Comparison of ENCODE assay signal across 12 mouse cellular contexts in genomic region chr2:117405453-117405852, GRCm38 (mm10).
A peak's percentile ranks its signal among the peaks of the same experiment; 100 is the strongest.
DNase-seq lines count a peak whose midpoint lies in the region; ATAC-seq lines count a peak whose summit lies in the region.
"Had no signal": no experiment of that assay in that cellular context is flagged by ENCODE, and none has a peak within 500 bp of the region (broad histone marks: within the 10 kb centered on the region; RNA-seq: fewer than 3 reads in every experiment).

No protein-coding gene starts in this region.

- H3K36me3 ChIP-seq in embryonic facial prominence, embryonic 11.5 days (replicated peaks; ENCODE audit: control insufficient read depth, insufficient read depth, low read depth, low read length), result no peaks in the 10 kb centered on the region
- no peaks in the 10 kb centered on the region for H3K36me3 ChIP-seq in embryonic facial prominence, embryonic 10.5 days (replicated peaks)
- no peaks in the 10 kb centered on the region for H3K36me3 ChIP-seq in midbrain, embryonic 10.5 days
- H3K36me3 ChIP-seq in midbrain, embryonic 15.5 days (replicated peaks), result no peaks in the 10 kb centered on the region
- H3K36me3 ChIP-seq: intestine, embryonic 15.5 days; liver, embryonic 13.5 days had no signal

- H3K4me2 ChIP-seq in embryonic facial prominence, embryonic 11.5 days (ENCODE audit: low read depth, low read length), result no peak overlapping the region
- H3K4me2 ChIP-seq in midbrain, embryonic 15.5 days, result no peak overlapping the region
- H3K4me2 ChIP-seq: intestine, embryonic 15.5 days; liver, embryonic 13.5 days had no signal

- no peak for DNase-seq in embryonic facial prominence, embryonic 11.5 days (ENCODE audit: low spot score)
- no peak for DNase-seq in embryonic facial prominence, embryonic 10.5 days (ENCODE audit: low spot score)
- DNase-seq in midbrain, embryonic 10.5 days (ENCODE audit: low spot score), result peak; percentile 14
- DNase-seq in frontal cortex, postnatal 14 days (ENCODE audit: low spot score in 2 of 2), result no peak
- no peak for DNase-seq in kidney, postnatal 4 days
- no peak for DNase-seq in adrenal gland, adult 2 months
- DNase-seq: adrenal gland, adult 8-10 months; cerebellum, adult 18-20 months; liver, embryonic 13.5 days had no signal

- WGBS in embryonic facial prominence, embryonic 11.5 days, result 56% methylated on average over 2 of the region's 2 CpGs
- 49% methylated on average over 2 of the region's 2 CpGs for WGBS in embryonic facial prominence, embryonic 10.5 days
- 55% methylated on average over 2 of the region's 2 CpGs for WGBS in midbrain, embryonic 10.5 days
- 32% methylated on average over 2 of the region's 2 CpGs for WGBS in midbrain, embryonic 15.5 days

- no peak overlapping the region for H3K9ac ChIP-seq in embryonic facial prominence, embryonic 11.5 days (replicated peaks; ENCODE audit: low read length)
- H3K9ac ChIP-seq in midbrain, embryonic 15.5 days, result no peak overlapping the region
- H3K9ac ChIP-seq: intestine, embryonic 15.5 days; liver, embryonic 13.5 days had no signal

- ATAC-seq in embryonic facial prominence, embryonic 11.5 days (replicated peaks; ENCODE audit: insufficient number of reproducible peaks, low FRiP score, low TSS enrichment, low read depth), result 0 out of 2 replicates have a peak, but pooled peaks have one; percentile 52
- ATAC-seq in midbrain, embryonic 15.5 days (replicated peaks), result no peak
- ATAC-seq in monocyte, adult 5-6 weeks (replicated peaks; ENCODE audit: insufficient number of reproducible peaks, low FRiP score, low TSS enrichment, poor library complexity, severe bottlenecking), result peak; percentile 90
- ATAC-seq: intestine, embryonic 15.5 days had no signal

- no peak overlapping the region for H3K27ac ChIP-seq in embryonic facial prominence, embryonic 11.5 days (replicated peaks; ENCODE audit: low read depth, low read length)
- no peak overlapping the region for H3K27ac ChIP-seq in embryonic facial prominence, embryonic 10.5 days (replicated peaks)
- peak overlapping the region; percentile 15; the same call in 1 of the 2 replicates for H3K27ac ChIP-seq in midbrain, embryonic 10.5 days (replicated peaks)
- H3K27ac ChIP-seq in midbrain, embryonic 15.5 days, result no peak overlapping the region
- H3K27ac ChIP-seq: intestine, embryonic 15.5 days; liver, embryonic 13.5 days had no signal

- H3K4me1 ChIP-seq in embryonic facial prominence, embryonic 11.5 days (ENCODE audit: control insufficient read depth, insufficient read depth, low read length), result no peaks in the 10 kb centered on the region
- H3K4me1 ChIP-seq in embryonic facial prominence, embryonic 10.5 days, result no peaks in the 10 kb centered on the region
- H3K4me1 ChIP-seq in midbrain, embryonic 10.5 days, result peaks cover 9% of the 10 kb centered on the region
- no peaks in the 10 kb centered on the region for H3K4me1 ChIP-seq in midbrain, embryonic 15.5 days
- H3K4me1 ChIP-seq: intestine, embryonic 15.5 days; liver, embryonic 13.5 days had no signal

- no peaks in the 10 kb centered on the region for H3K9me3 ChIP-seq in embryonic facial prominence, embryonic 11.5 days (replicated peaks; ENCODE audit: control insufficient read depth, low read length)
- H3K9me3 ChIP-seq in embryonic facial prominence, embryonic 10.5 days, result no peaks in the 10 kb centered on the region
- no peaks in the 10 kb centered on the region for H3K9me3 ChIP-seq in midbrain, embryonic 10.5 days (replicated peaks)
- H3K9me3 ChIP-seq in midbrain, embryonic 15.5 days, result no peaks in the 10 kb centered on the region
- H3K9me3 ChIP-seq: intestine, embryonic 15.5 days; liver, embryonic 13.5 days had no signal

- H3K27me3 ChIP-seq in embryonic facial prominence, embryonic 11.5 days (ENCODE audit: control insufficient read depth, insufficient read depth, low read length), result no peaks in the 10 kb centered on the region
- H3K27me3 ChIP-seq in embryonic facial prominence, embryonic 10.5 days (replicated peaks; ENCODE audit: low read depth, poor library complexity, severe bottlenecking), result no peaks in the 10 kb centered on the region
- no peaks in the 10 kb centered on the region for H3K27me3 ChIP-seq in midbrain, embryonic 10.5 days (ENCODE audit: low read depth, poor library complexity, severe bottlenecking)
- no peaks in the 10 kb centered on the region for H3K27me3 ChIP-seq in midbrain, embryonic 15.5 days (replicated peaks)
- H3K27me3 ChIP-seq: intestine, embryonic 15.5 days; liver, embryonic 13.5 days had no signal

- H3K4me3 ChIP-seq in embryonic facial prominence, embryonic 11.5 days (ENCODE audit: low read depth, low read length), result no peak overlapping the region
- no peak overlapping the region for H3K4me3 ChIP-seq in embryonic facial prominence, embryonic 10.5 days
- no peak overlapping the region for H3K4me3 ChIP-seq in midbrain, embryonic 10.5 days
- H3K4me3 ChIP-seq in midbrain, embryonic 15.5 days, result no peak overlapping the region
- H3K4me3 ChIP-seq: intestine, embryonic 15.5 days; liver, embryonic 13.5 days had no signal
